Mouse (Mus musculus) midbrain, embryonic 10.5 days (tissue): ENCODE data around the gene Stk11ip. TPM values are rescaled to one million over a fixed set of nuclear protein-coding genes. Genes with fewer than 3 reads are reported as not detected.

ENCODE experiments used
- DNase-seq: peaks from one replicate; pipeline ENCODE4 v3.0.0-alpha.2; 2017; ENCODE audit warnings: low spot score
- H3K27ac ChIP-seq: fragments of 300-500 bp; sonication (generic); replicated peaks from 2 replicates; pipeline ENCODE4 v1.5.1; 2016; ENCODE audit warnings: mild to moderate bottlenecking
- H3K27me3 ChIP-seq: fragments of 300-500 bp; sonication (generic); 2 replicates; pipeline ENCODE4 v1.6.1; 2016; ENCODE audit warnings: low read depth, mild to moderate bottlenecking; ENCODE audit not compliant: poor library complexity, severe bottlenecking
- H3K36me3 ChIP-seq: fragments of 300-500 bp; sonication (generic); 2 replicates; pipeline ENCODE4 v1.6.1; 2016; ENCODE audit warnings: mild to moderate bottlenecking, moderate library complexity
- H3K4me1 ChIP-seq: fragments of 300-500 bp; sonication (generic); 2 replicates; pipeline ENCODE4 v1.6.1; 2016
- H3K4me3 ChIP-seq: fragments of 300-500 bp; sonication (generic); 2 replicates; pipeline ENCODE4 v1.5.1; 2016; ENCODE audit warnings: mild to moderate bottlenecking, moderate library complexity
- H3K9me3 ChIP-seq: fragments of 300-500 bp; sonication (generic); replicated peaks from 2 replicates; pipeline ENCODE4 v1.6.1; 2016; ENCODE audit warnings: mild to moderate bottlenecking
- WGBS: fragments of 180-500 bp; shearing (Covaris S2); methylation state at CpG from one replicate; pipeline ENCODE4 v1.1.7; 2016; 5-methylcytosine and 5-hydroxymethylcytosine counted together
- polyA plus RNA-seq: library from polyadenylated mRNA; unstranded; fragments of >200 nt; fragmentation: Nextera tagmentation; extraction: Ambion mirVana; gene quantifications from 2 replicates; pipeline ENCODE4 v1.2.1, GENCODE M21; 2016

Stk11ip gene
- polyA plus RNA-seq, 1 experiment from 2014 or later = 31.7 TPM

- Histone ChIP-seq H3K9me3 (no peaks in the 10 kb centered on the region; the same call in 1 of the 2 replicates), H3K27me3 (no peaks in the 10 kb centered on the region), H3K27ac (no peak overlapping the region), H3K4me3 (no peak overlapping the region), H3K36me3 (no peaks in the 10 kb centered on the region), H3K4me1 (peaks cover 5% of the 10 kb centered on the region)
- 79% methylated on average over 5 of the region's 5 CpGs for WGBS
- no peak for DNase-seq
These were observed 43.6 kb downstream of the Stk11ip start for GRCm38 (mm10) chr1:75564916-75565315.

- H3K27me3 ChIP-seq = 0 out of 2 replicates have a peak, but pooled peaks cover 5% of the 10 kb centered on the region
- no peak for DNase-seq
- H3K4me3 ChIP-seq = no peak overlapping the region
- no peaks in the 10 kb centered on the region for H3K36me3 ChIP-seq
- no peaks in the 10 kb centered on the region; the same call in 1 of the 2 replicates for H3K9me3 ChIP-seq
- H3K4me1 ChIP-seq = no peaks in the 10 kb centered on the region
- no peak overlapping the region for H3K27ac ChIP-seq
- 75% methylated on average over 9 of the region's 9 CpGs for WGBS
These were observed 44.3 kb downstream of the Stk11ip start for GRCm38 (mm10) chr1:75565616-75566015.

GRCm38 (mm10) chr1:75570403-75570802, 49.1 kb downstream of the Stk11ip start:
- Histone ChIP-seq H3K27me3 (peaks cover 10% of the 10 kb centered on the region; the same call in 1 of the 2 replicates), H3K9me3 (no peaks in the 10 kb centered on the region), H3K27ac (no peak overlapping the region; the same call in 1 of the 2 replicates), H3K36me3 (no peaks in the 10 kb centered on the region), H3K4me1 (peaks cover 6% of the 10 kb centered on the region), H3K4me3 (no peak overlapping the region)
- DNase-seq = no peak
- 63% methylated on average over 6 of the region's 6 CpGs for WGBS

GRCm38 (mm10) chr1:75572776-75573175, 51.4 kb downstream of the Stk11ip start:
- DNase-seq = no peak
- WGBS = 86% methylated on average over 6 of the region's 6 CpGs

GRCm38 (mm10) chr1:75573715-75574114, 52.4 kb downstream of the Stk11ip start:
- no peak for DNase-seq
- no peaks in the 10 kb centered on the region for H3K9me3 ChIP-seq
- peaks cover 10% of the 10 kb centered on the region; the same call in 1 of the 2 replicates for H3K27me3 ChIP-seq
- H3K4me3 ChIP-seq = no peak overlapping the region
- H3K27ac ChIP-seq = no peak overlapping the region
- WGBS = 75% methylated on average over 7 of the region's 7 CpGs
- H3K36me3 ChIP-seq = no peaks in the 10 kb centered on the region
- H3K4me1 ChIP-seq = peaks cover 6% of the 10 kb centered on the region

More at GRCm38 (mm10) chr1:75572776-75573175, 51.4 kb downstream of the Stk11ip start:
- no peak overlapping the region for H3K4me3 ChIP-seq
- peaks cover 10% of the 10 kb centered on the region; the same call in 1 of the 2 replicates for H3K27me3 ChIP-seq
- H3K36me3 ChIP-seq = no peaks in the 10 kb centered on the region
- H3K9me3 ChIP-seq = no peaks in the 10 kb centered on the region
- no peak overlapping the region for H3K27ac ChIP-seq
- H3K4me1 ChIP-seq = peaks cover 6% of the 10 kb centered on the region

GRCm38 (mm10) chr1:75574476-75575310, 53.4 kb downstream of the Stk11ip start:
- H3K4me3 ChIP-seq = no peak overlapping the region
- H3K27ac ChIP-seq = no peak overlapping the region
- peaks cover 10% of the 10 kb centered on the region; the same call in 1 of the 2 replicates for H3K27me3 ChIP-seq
- H3K36me3 ChIP-seq = no peaks in the 10 kb centered on the region
- peaks cover 6% of the 10 kb centered on the region for H3K4me1 ChIP-seq
- H3K9me3 ChIP-seq = no peaks in the 10 kb centered on the region
- 88% methylated on average over 17 of the region's 17 CpGs for WGBS
- no peak for DNase-seq

GRCm38 (mm10) chr1:75581936-75582624, 60.8 kb downstream of the Stk11ip start:
- Histone ChIP-seq H3K36me3 (no peaks in the 10 kb centered on the region), H3K4me1 (peaks cover 16% of the 10 kb centered on the region), H3K9me3 (no peaks in the 10 kb centered on the region), H3K4me3 (no peak overlapping the region), H3K27me3 (no peaks in the 10 kb centered on the region), H3K27ac (no peak overlapping the region)
- DNase-seq = no peak
- 52% methylated on average over 7 of the region's 7 CpGs for WGBS

GRCm38 (mm10) chr1:75582625-75582956, 61.3 kb downstream of the Stk11ip start:
- DNase-seq = no peak
- H3K4me1 ChIP-seq = peaks cover 16% of the 10 kb centered on the region
- no peak overlapping the region for H3K4me3 ChIP-seq
- H3K36me3 ChIP-seq = no peaks in the 10 kb centered on the region
- H3K27ac ChIP-seq = no peak overlapping the region
- H3K9me3 ChIP-seq = no peaks in the 10 kb centered on the region
- no peaks in the 10 kb centered on the region for H3K27me3 ChIP-seq
- 88% methylated on average over 5 of the region's 5 CpGs for WGBS

GRCm38 (mm10) chr1:75583034-75583433, 61.7 kb downstream of the Stk11ip start:
- WGBS = 78% methylated on average over 10 of the region's 10 CpGs
- peaks cover 16% of the 10 kb centered on the region for H3K4me1 ChIP-seq
- H3K4me3 ChIP-seq = no peak overlapping the region
- no peak overlapping the region for H3K27ac ChIP-seq
- no peaks in the 10 kb centered on the region for H3K9me3 ChIP-seq
- no peaks in the 10 kb centered on the region for H3K36me3 ChIP-seq
- DNase-seq = no peak
- H3K27me3 ChIP-seq = peaks cover under 1% of the 10 kb centered on the region; the same call in 1 of the 2 replicates

GRCm38 (mm10) chr1:75586791-75587190, 65.5 kb downstream of the Stk11ip start:
- Histone ChIP-seq H3K4me3 (no peak overlapping the region), H3K36me3 (no peaks in the 10 kb centered on the region), H3K4me1 (peaks cover 15% of the 10 kb centered on the region), H3K27ac (no peak overlapping the region), H3K27me3 (peaks cover 6% of the 10 kb centered on the region; the same call in 1 of the 2 replicates), H3K9me3 (no peaks in the 10 kb centered on the region)
- no peak for DNase-seq
- WGBS = 91% methylated on average over 3 of the region's 3 CpGs
